Mouse (Mus musculus) retina, postnatal 7 days (tissue): ENCODE data around the gene Fam8a1.

ENCODE experiments used
- DNase-seq: peaks from one replicate; pipeline ENCODE4 v3.0.0-alpha.2; 2012; ENCODE audit warnings: low read depth, low spot score

Gene Fam8a1

GRCm38 (mm10) chr13:46669048-46669619 is at the start of gene Fam8a1:
Gene Fam8a1 (plus strand): TSS chr13:46669522.
- peak; percentile 91 for DNase-seq

- DNase-seq, result no peak
Observed at GRCm38 (mm10) chr13:46619633-46620032, 49.7 kb upstream of the Fam8a1 start.

GRCm38 (mm10) chr13:46620964-46621757 is 48.2 kb upstream of the Fam8a1 start:
- no peak for DNase-seq

GRCm38 (mm10) chr13:46626608-46627007 is 42.7 kb upstream of the Fam8a1 start:
- no peak for DNase-seq

GRCm38 (mm10) chr13:46627841-46628240 is 41.5 kb upstream of the Fam8a1 start:
- no peak for DNase-seq

GRCm38 (mm10) chr13:46629391-46629790 is 39.9 kb upstream of the Fam8a1 start:
- DNase-seq, result no peak

- DNase-seq, result no peak
Observed at GRCm38 (mm10) chr13:46632796-46633195, 36.5 kb upstream of the Fam8a1 start.

GRCm38 (mm10) chr13:46633320-46634132 is 35.8 kb upstream of the Fam8a1 start:
- no peak for DNase-seq

- no peak for DNase-seq
Observed at GRCm38 (mm10) chr13:46634133-46634488, 35.2 kb upstream of the Fam8a1 start.

- no peak for DNase-seq
Observed at GRCm38 (mm10) chr13:46640608-46641468, 28.5 kb upstream of the Fam8a1 start.

GRCm38 (mm10) chr13:46642318-46642717 is 27.0 kb upstream of the Fam8a1 start:
- DNase-seq, result no peak

- DNase-seq, result no peak
Observed at GRCm38 (mm10) chr13:46644175-46644574, 25.1 kb upstream of the Fam8a1 start.

GRCm38 (mm10) chr13:46645476-46645875 is 23.8 kb upstream of the Fam8a1 start:
- DNase-seq, result no peak

- no peak for DNase-seq
Observed at GRCm38 (mm10) chr13:46651853-46652252, 17.5 kb upstream of the Fam8a1 start.

- no peak for DNase-seq
Observed at GRCm38 (mm10) chr13:46652671-46653070, 16.7 kb upstream of the Fam8a1 start.

- no peak for DNase-seq
Observed at GRCm38 (mm10) chr13:46653671-46654070, 15.7 kb upstream of the Fam8a1 start.

GRCm38 (mm10) chr13:46654566-46654965 is 14.8 kb upstream of the Fam8a1 start:
- DNase-seq, result no peak

GRCm38 (mm10) chr13:46659211-46659610 is 10.1 kb upstream of the Fam8a1 start:
- no peak for DNase-seq

- peak; percentile 37 for DNase-seq
Observed at GRCm38 (mm10) chr13:46663461-46663964, 5.8 kb upstream of the Fam8a1 start.

- DNase-seq, result peak; percentile 13
Observed at GRCm38 (mm10) chr13:46669620-46670271, 424 bp downstream of the Fam8a1 start.

GRCm38 (mm10) chr13:46670514-46670913 is 1.2 kb downstream of the Fam8a1 start:
- no peak for DNase-seq
